Mouse (Mus musculus): ENCODE results near the gene Erp27.

Gene Erp27

GRCm38 (mm10) chr6:136939326-136940187 lies 17.6 kb upstream of the Erp27 start:
- DNase-seq (ENCODE audit: low spot score in 2 of 2), result peak in 1 of 2 experiments; percentile 21

- DNase-seq (ENCODE audit: low spot score in 2 of 2), result peak; percentile 60 to 73
These were observed 16.5 kb upstream of the Erp27 start for GRCm38 (mm10) chr6:136938331-136939126.

- no peak for DNase-seq (ENCODE audit: low spot score in 2 of 2)
These were observed 15.1 kb upstream of the Erp27 start for GRCm38 (mm10) chr6:136937117-136937516.

- no peak for DNase-seq (ENCODE audit: low spot score in 2 of 2)
These were observed 14.4 kb upstream of the Erp27 start for GRCm38 (mm10) chr6:136936361-136936760.

GRCm38 (mm10) chr6:136935233-136935632 lies 13.3 kb upstream of the Erp27 start:
- peak; percentile 22 to 25 for DNase-seq (ENCODE audit: low spot score in 2 of 2)

GRCm38 (mm10) chr6:136934068-136934467 lies 12.1 kb upstream of the Erp27 start:
- no peak for DNase-seq (ENCODE audit: low spot score in 2 of 2)

GRCm38 (mm10) chr6:136931246-136931645 lies 9.3 kb upstream of the Erp27 start:
- no peak for DNase-seq (ENCODE audit: low spot score in 2 of 2)

- peak; percentile 72 to 78 for DNase-seq (ENCODE audit: low spot score in 2 of 2)
These were observed 8.7 kb upstream of the Erp27 start for GRCm38 (mm10) chr6:136930677-136931076.

- no peak for DNase-seq (ENCODE audit: low spot score in 2 of 2)
These were observed 5.6 kb upstream of the Erp27 start for GRCm38 (mm10) chr6:136927626-136928025.

- DNase-seq (ENCODE audit: low spot score in 2 of 2), result no peak
These were observed 3.1 kb upstream of the Erp27 start for GRCm38 (mm10) chr6:136925049-136925448.

GRCm38 (mm10) chr6:136923532-136923931 lies 1.6 kb upstream of the Erp27 start, which contains the start of gene Pde6h:
TSS of gene Pde6h (plus strand) at chr6:136923832.
- DNase-seq (ENCODE audit: low spot score in 2 of 2), result no peak

GRCm38 (mm10) chr6:136922871-136923270 lies 891 bp upstream of the Erp27 start:
- no peak for DNase-seq (ENCODE audit: low spot score in 2 of 2)

- no peak for DNase-seq (ENCODE audit: low spot score in 2 of 2)
These were observed 379 bp downstream of the Erp27 start for GRCm38 (mm10) chr6:136921601-136922000.

- DNase-seq (ENCODE audit: low spot score in 2 of 2), result peak; percentile 50 to 64
These were observed 1.4 kb downstream of the Erp27 start for GRCm38 (mm10) chr6:136920320-136921257.

- no peak for DNase-seq (ENCODE audit: low spot score in 2 of 2)
These were observed 4.1 kb downstream of the Erp27 start for GRCm38 (mm10) chr6:136917885-136918284.

GRCm38 (mm10) chr6:136915721-136916395 lies 6.1 kb downstream of the Erp27 start:
- DNase-seq (ENCODE audit: low spot score in 2 of 2), result no peak

GRCm38 (mm10) chr6:136914234-136914633 lies 7.7 kb downstream of the Erp27 start:
- DNase-seq (ENCODE audit: low spot score in 2 of 2), result no peak

GRCm38 (mm10) chr6:136913384-136914126 lies 8.4 kb downstream of the Erp27 start:
- no peak for DNase-seq (ENCODE audit: low spot score in 2 of 2)

- DNase-seq (ENCODE audit: low spot score in 2 of 2), result no peak
These were observed 9.2 kb downstream of the Erp27 start for GRCm38 (mm10) chr6:136912751-136913265.
